Mouse (Mus musculus) liver, embryonic 15.5 days (tissue): ENCODE data around the gene Lmod2. TPM values are rescaled to one million over a fixed set of nuclear protein-coding genes. Genes with fewer than 3 reads are reported as not detected.

Experiments
- ATAC-seq: fragments of 200-750 bp; cut with Nextera tagmentation; 2 replicates; pipeline ENCODE4 v1.8.0; 2017; ENCODE audit warnings: moderate number of reproducible peaks, mild to moderate bottlenecking, moderate library complexity; ENCODE audit not compliant: insufficient read depth
- H3K27ac ChIP-seq: fragments of 300-500 bp; sonication (generic); replicated peaks from 2 replicates; pipeline ENCODE4 v1.5.1; 2015; ENCODE audit warnings: mild to moderate bottlenecking, inconsistent platforms
- H3K27me3 ChIP-seq: fragments of 300-500 bp; sonication (generic); 2 replicates; pipeline ENCODE4 v1.6.1; 2015; ENCODE audit warnings: mild to moderate bottlenecking, inconsistent platforms
- H3K36me3 ChIP-seq: fragments of 300-500 bp; sonication (generic); replicated peaks from 2 replicates; pipeline ENCODE4 v1.6.1; 2015; ENCODE audit warnings: moderate library complexity, mild to moderate bottlenecking, inconsistent platforms
- H3K4me1 ChIP-seq: fragments of 300-500 bp; sonication (generic); replicated peaks from 2 replicates; pipeline ENCODE4 v1.6.1; 2015; ENCODE audit warnings: inconsistent platforms
- H3K4me2 ChIP-seq: fragments of 300-500 bp; sonication (generic); 2 replicates; pipeline ENCODE4 v1.6.1; 2015; ENCODE audit warnings: moderate library complexity, mild to moderate bottlenecking, inconsistent platforms
- H3K4me3 ChIP-seq: fragments of 300-500 bp; sonication (generic); replicated peaks from 2 replicates; pipeline ENCODE4 v1.5.1; 2015; ENCODE audit warnings: mild to moderate bottlenecking, inconsistent platforms
- H3K9ac ChIP-seq: fragments of 300-500 bp; sonication (generic); 2 replicates; pipeline ENCODE4 v1.6.1; 2015; ENCODE audit warnings: moderate library complexity, mild to moderate bottlenecking, inconsistent platforms
- H3K9me3 ChIP-seq: fragments of 300-500 bp; sonication (generic); replicated peaks from 2 replicates; pipeline ENCODE4 v1.6.1; 2016; ENCODE audit warnings: inconsistent platforms
- WGBS: fragments of 180-500 bp; shearing (Covaris S2); methylation state at CpG from one replicate; pipeline ENCODE4 v1.1.7; 2015; ENCODE audit warnings: mixed read lengths; ENCODE audit not compliant: insufficient replicate concordance; 5-methylcytosine and 5-hydroxymethylcytosine counted together
- polyA plus RNA-seq: library from polyadenylated mRNA; unstranded; fragments of >200 nt; fragmentation: Nextera tagmentation; extraction: Ambion mirVana; gene quantifications from 2 replicates; pipeline ENCODE4 v1.2.1, GENCODE M21; 2015

Gene Lmod2
- polyA plus RNA-seq, 1 experiment from 2014 or later, result 0.35 TPM

GRCm38 (mm10) chr6:24573319-24573718, 24.2 kb upstream of the Lmod2 start:
- Histone ChIP-seq H3K9ac (no peak overlapping the region), H3K4me1 (no peaks in the 10 kb centered on the region), H3K9me3 (no peaks in the 10 kb centered on the region), H3K4me3 (no peak overlapping the region), H3K27me3 (no peaks in the 10 kb centered on the region), H3K36me3 (no peaks in the 10 kb centered on the region), H3K4me2 (no peak overlapping the region), H3K27ac (no peak overlapping the region)
- no peak for ATAC-seq

DNA sequence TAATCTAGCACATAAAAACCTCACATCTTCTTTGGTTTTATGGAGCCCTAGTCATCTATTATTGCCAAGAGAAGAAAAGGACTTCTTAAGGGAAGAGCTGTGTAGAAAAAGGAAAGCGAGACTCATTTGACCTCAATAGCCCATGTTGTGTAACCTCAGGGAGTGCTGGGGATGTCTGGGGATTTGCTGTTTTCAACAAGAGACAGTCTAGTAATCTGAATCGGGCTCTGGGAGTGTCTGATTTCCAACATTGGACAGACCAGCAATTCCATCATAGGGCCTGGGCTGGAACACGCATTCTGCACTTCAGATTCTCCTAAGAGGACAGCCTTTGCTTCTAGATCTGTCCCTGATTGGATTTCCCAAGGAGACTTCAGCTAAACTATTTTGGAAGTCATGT, 14.1 kb upstream of the Lmod2 start:
- Histone ChIP-seq H3K9ac (no peak overlapping the region), H3K27ac (no peak overlapping the region), H3K36me3 (no peaks in the 10 kb centered on the region), H3K9me3 (no peaks in the 10 kb centered on the region), H3K27me3 (no peaks in the 10 kb centered on the region), H3K4me3 (no peak overlapping the region), H3K4me1 (no peaks in the 10 kb centered on the region), H3K4me2 (no peak overlapping the region)
- WGBS, result 57% methylated on average over 3 of the region's 3 CpGs
- no peak for ATAC-seq

DNA sequence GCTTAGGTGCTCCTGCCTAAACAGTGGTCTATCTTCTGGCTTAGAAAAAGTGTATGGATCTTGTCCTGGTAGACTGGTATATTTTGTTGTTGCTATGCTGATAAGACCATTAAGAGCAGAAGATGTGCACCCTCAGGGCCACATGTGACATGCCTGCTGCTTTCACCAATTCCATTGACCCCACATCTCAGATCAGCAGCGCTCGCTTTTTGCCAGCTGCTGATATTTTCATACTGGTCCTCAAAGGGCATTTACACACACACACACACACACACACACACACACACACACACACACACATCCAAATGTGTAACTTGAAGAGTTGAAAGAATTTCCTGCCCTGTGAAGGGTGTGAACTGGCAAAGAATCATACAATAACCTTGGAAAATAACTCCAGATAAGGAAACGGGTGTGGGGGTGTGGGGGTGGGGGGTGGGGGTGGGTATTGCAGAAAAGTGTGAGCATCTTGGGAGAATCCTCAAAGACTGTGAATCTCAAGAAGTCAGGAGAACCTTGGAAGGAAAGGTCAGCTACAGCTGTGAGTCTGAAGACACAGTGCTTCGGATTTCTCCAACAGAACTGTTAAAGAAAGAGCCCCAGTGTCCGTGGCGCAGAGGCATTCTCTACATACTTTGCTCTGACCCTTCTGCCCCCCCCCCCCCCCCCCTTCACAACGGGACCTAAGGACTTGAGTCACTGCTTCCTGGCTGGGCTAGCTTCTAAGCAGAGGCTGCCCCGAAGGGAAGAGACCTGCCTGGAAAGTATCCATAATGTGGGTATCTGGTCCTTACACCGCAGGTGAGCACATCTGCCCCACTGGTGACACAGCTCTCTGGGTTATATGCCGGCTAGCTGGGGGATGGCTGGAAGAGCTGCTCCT, 11.9 kb upstream of the Lmod2 start:
- no peak overlapping the region for H3K4me3 ChIP-seq
- no peak overlapping the region for H3K27ac ChIP-seq
- H3K9me3 ChIP-seq, result no peaks in the 10 kb centered on the region
- H3K4me1 ChIP-seq, result no peaks in the 10 kb centered on the region
- no peak for ATAC-seq
- H3K4me2 ChIP-seq, result no peak overlapping the region
- H3K36me3 ChIP-seq, result no peaks in the 10 kb centered on the region
- WGBS, result 52% methylated on average over 10 of the region's 10 CpGs
- no peaks in the 10 kb centered on the region for H3K27me3 ChIP-seq
- H3K9ac ChIP-seq, result no peak overlapping the region

DNA sequence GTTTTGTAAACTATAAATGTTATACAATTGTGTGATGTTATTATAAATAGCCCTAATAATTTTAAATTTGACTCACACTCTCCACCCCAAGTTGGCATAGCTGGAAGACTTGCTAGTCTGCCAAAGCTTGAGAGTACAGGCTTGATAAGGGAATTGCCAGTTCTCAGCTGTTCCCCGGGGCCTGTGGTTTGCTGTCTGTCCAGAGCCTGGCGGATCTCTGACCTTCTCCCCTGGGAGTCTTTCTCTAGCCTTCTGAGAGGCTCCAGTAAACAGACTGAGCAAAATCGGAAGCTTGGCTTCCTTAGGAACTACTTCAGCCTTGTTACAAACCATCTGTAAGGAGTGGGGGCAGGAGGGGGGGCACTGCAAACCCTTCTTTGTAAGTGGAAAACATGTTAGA, 10.7 kb upstream of the Lmod2 start:
- H3K27me3 ChIP-seq, result no peaks in the 10 kb centered on the region

DNA sequence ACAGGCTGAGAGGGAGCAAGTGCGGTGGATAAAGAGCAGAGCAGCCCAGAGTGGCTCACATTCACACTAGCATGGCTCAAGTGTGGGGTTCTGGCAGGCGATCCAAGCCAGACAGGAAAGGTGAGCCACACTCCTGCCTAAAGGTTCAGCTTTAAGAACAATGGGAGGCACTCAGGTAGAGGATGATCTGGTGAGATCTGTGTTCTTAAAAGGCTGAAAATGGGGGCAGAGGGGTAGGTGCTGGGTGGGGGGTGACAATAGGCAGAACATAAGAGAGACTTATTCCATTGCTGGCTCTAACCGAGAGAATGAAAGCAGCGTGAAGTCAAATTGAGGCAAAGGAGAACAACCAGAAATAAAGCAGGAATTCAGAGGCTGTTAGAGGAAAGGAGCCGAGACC, 7.3 kb upstream of the Lmod2 start:
- Histone ChIP-seq H3K4me2 (no peak overlapping the region), H3K27me3 (no peaks in the 10 kb centered on the region), H3K27ac (no peak overlapping the region), H3K4me1 (no peaks in the 10 kb centered on the region), H3K9ac (no peak overlapping the region), H3K4me3 (no peak overlapping the region), H3K36me3 (no peaks in the 10 kb centered on the region), H3K9me3 (no peaks in the 10 kb centered on the region)
- 74% methylated on average over 5 of the region's 5 CpGs for WGBS
- ATAC-seq, result no peak

More for the DNA sequence above, 10.7 kb upstream of the Lmod2 start:
- no peak for ATAC-seq
- H3K4me1 ChIP-seq, result no peaks in the 10 kb centered on the region
- 31% methylated on average over 3 of the region's 3 CpGs for WGBS
- H3K9ac ChIP-seq, result no peak overlapping the region
- no peaks in the 10 kb centered on the region for H3K36me3 ChIP-seq
- H3K4me2 ChIP-seq, result no peak overlapping the region
- H3K4me3 ChIP-seq, result no peak overlapping the region
- H3K27ac ChIP-seq, result no peak overlapping the region
- H3K9me3 ChIP-seq, result no peaks in the 10 kb centered on the region

DNA sequence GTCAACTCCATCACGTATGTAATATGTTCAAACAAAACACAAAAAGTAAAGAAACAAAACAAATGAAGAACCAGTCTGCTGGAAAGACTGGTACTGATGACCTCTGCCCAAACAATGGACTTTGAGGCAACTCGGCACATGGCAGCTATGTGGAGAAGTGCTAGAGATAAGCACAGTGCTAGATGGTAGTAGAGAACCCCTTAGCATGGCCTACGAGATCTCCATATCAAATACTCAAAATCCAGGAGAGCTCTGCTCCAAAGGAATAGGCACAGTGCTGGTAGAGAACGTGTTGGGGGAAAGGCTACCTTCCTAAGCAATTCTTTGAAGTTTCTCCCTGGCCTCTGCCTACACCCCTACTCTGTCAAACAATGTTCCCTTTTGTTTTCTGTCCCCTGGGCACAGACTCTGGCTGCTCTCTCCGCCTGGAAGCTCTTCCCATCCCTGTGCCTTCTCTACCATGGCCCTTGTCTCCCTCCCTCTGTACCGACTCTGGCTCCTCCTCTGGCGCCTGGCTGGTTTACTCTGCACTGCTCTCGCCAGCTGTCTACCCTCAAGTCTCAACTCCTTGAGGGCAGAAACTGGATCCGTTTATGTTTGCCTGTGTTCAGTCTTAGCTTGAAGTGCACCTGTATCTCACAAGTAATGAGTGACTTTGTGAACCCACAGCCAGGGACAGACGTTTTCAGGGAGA, 5.9 kb upstream of the Lmod2 start:
- Histone ChIP-seq H3K9me3 (no peaks in the 10 kb centered on the region), H3K4me2 (no peak overlapping the region), H3K4me1 (no peaks in the 10 kb centered on the region), H3K9ac (no peak overlapping the region), H3K27me3 (no peaks in the 10 kb centered on the region), H3K27ac (no peak overlapping the region), H3K4me3 (no peak overlapping the region), H3K36me3 (no peaks in the 10 kb centered on the region)
- no peak for ATAC-seq
- WGBS, result 44% methylated on average over 10 of the region's 10 CpGs

DNA sequence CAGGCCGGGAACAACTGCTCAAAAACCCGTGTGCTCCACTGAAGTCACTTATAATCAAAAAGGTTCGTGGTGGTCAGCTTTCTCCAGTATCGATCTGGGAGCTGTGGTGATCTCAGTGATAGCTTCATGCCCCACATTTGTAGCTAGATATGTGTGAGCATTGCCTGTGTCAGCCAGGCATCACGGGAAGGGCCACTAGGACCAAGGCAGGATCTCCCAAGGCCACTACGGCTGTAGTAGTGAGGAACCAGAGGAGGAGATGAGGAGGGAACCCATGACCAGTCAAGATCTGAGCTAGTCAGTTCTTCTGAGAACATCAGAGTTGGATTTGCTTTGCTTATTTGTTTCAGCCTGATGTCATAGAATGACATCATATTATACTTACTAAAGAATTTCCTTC, 1.6 kb downstream of the Lmod2 start:
- Histone ChIP-seq H3K36me3 (no peaks in the 10 kb centered on the region), H3K4me2 (no peak overlapping the region), H3K9ac (no peak overlapping the region), H3K4me3 (no peak overlapping the region), H3K9me3 (no peaks in the 10 kb centered on the region), H3K27me3 (no peaks in the 10 kb centered on the region), H3K4me1 (no peaks in the 10 kb centered on the region), H3K27ac (no peak overlapping the region)
- no peak for ATAC-seq
- 70% methylated on average over 6 of the region's 6 CpGs for WGBS

GRCm38 (mm10) chr6:24599639-24600038, 2.1 kb downstream of the Lmod2 start:
- Histone ChIP-seq H3K4me2 (no peak overlapping the region), H3K4me3 (no peak overlapping the region), H3K27me3 (no peaks in the 10 kb centered on the region), H3K27ac (no peak overlapping the region), H3K9ac (no peak overlapping the region), H3K9me3 (no peaks in the 10 kb centered on the region), H3K4me1 (no peaks in the 10 kb centered on the region), H3K36me3 (no peaks in the 10 kb centered on the region)
- 67% methylated on average over 5 of the region's 5 CpGs for WGBS
- ATAC-seq, result no peak

- H3K9me3 ChIP-seq, result no peaks in the 10 kb centered on the region
- no peak overlapping the region for H3K4me2 ChIP-seq
- no peaks in the 10 kb centered on the region for H3K27me3 ChIP-seq
- H3K36me3 ChIP-seq, result no peaks in the 10 kb centered on the region
- no peak overlapping the region for H3K27ac ChIP-seq
- H3K4me1 ChIP-seq, result no peaks in the 10 kb centered on the region
- H3K9ac ChIP-seq, result no peak overlapping the region
- H3K4me3 ChIP-seq, result no peak overlapping the region
- 68% methylated on average over 6 of the region's 6 CpGs for WGBS
- ATAC-seq, result no peak
These were observed 2.6 kb downstream of the Lmod2 start for GRCm38 (mm10) chr6:24600134-24600533.

GRCm38 (mm10) chr6:24600726-24601125, 3.2 kb downstream of the Lmod2 start:
- no peaks in the 10 kb centered on the region for H3K4me1 ChIP-seq
- WGBS, result 54% methylated on average over 4 of the region's 4 CpGs
- no peak overlapping the region for H3K9ac ChIP-seq
- no peaks in the 10 kb centered on the region for H3K9me3 ChIP-seq
- no peak for ATAC-seq
- H3K27ac ChIP-seq, result no peak overlapping the region
- H3K4me3 ChIP-seq, result no peak overlapping the region
- H3K4me2 ChIP-seq, result no peak overlapping the region
- H3K27me3 ChIP-seq, result no peaks in the 10 kb centered on the region
- H3K36me3 ChIP-seq, result no peaks in the 10 kb centered on the region

GRCm38 (mm10) chr6:24601668-24602067, 4.1 kb downstream of the Lmod2 start:
- H3K27me3 ChIP-seq, result no peaks in the 10 kb centered on the region
- no peaks in the 10 kb centered on the region for H3K4me1 ChIP-seq
- no peaks in the 10 kb centered on the region for H3K9me3 ChIP-seq
- no peak overlapping the region for H3K27ac ChIP-seq
- no peak overlapping the region for H3K4me3 ChIP-seq
- H3K9ac ChIP-seq, result no peak overlapping the region
- no peak overlapping the region for H3K4me2 ChIP-seq
- H3K36me3 ChIP-seq, result no peaks in the 10 kb centered on the region
- ATAC-seq, result no peak
- WGBS, result 36% methylated on average over 1 of the region's 1 CpGs
